Mouse (Mus musculus): ENCODE data around the gene Alk.

Alk gene

GRCm38 (mm10) chr17:72012775-72013174, 591.7 kb downstream of the Alk start:
- DNase-seq, result no peak

GRCm38 (mm10) chr17:72009836-72010235, 594.6 kb downstream of the Alk start:
- no peak for DNase-seq

GRCm38 (mm10) chr17:72008389-72008788, 596.0 kb downstream of the Alk start:
- DNase-seq, result no peak

- DNase-seq, result no peak
Observed at GRCm38 (mm10) chr17:72005365-72005764, 599.1 kb downstream of the Alk start.

GRCm38 (mm10) chr17:71999527-72000482, 604.6 kb downstream of the Alk start:
- DNase-seq, result no peak

GRCm38 (mm10) chr17:71997680-71998079, 606.7 kb downstream of the Alk start:
- DNase-seq, result no peak

- DNase-seq, result no peak
Observed at GRCm38 (mm10) chr17:71995539-71995938, 608.9 kb downstream of the Alk start.

GRCm38 (mm10) chr17:71994144-71994543, 610.3 kb downstream of the Alk start:
- no peak for DNase-seq

GRCm38 (mm10) chr17:71993011-71993410, 611.4 kb downstream of the Alk start:
- no peak for DNase-seq

GRCm38 (mm10) chr17:71991260-71991659, 613.2 kb downstream of the Alk start:
- DNase-seq, result no peak

GRCm38 (mm10) chr17:71990176-71990720, 614.2 kb downstream of the Alk start:
- no peak for DNase-seq

GRCm38 (mm10) chr17:71988736-71989569, 615.5 kb downstream of the Alk start:
- no peak for DNase-seq

- DNase-seq, result no peak
Observed at GRCm38 (mm10) chr17:71986998-71987397, 617.4 kb downstream of the Alk start.

GRCm38 (mm10) chr17:71986456-71986855, 618.0 kb downstream of the Alk start:
- DNase-seq, result no peak

- no peak for DNase-seq
Observed at GRCm38 (mm10) chr17:71981177-71981576, 623.2 kb downstream of the Alk start.

- DNase-seq, result no peak
Observed at GRCm38 (mm10) chr17:71980518-71981145, 623.8 kb downstream of the Alk start.

GRCm38 (mm10) chr17:71979137-71979536, 625.3 kb downstream of the Alk start:
- no peak for DNase-seq

GRCm38 (mm10) chr17:71976661-71977060, 627.8 kb downstream of the Alk start:
- no peak for DNase-seq

- DNase-seq, result no peak
Observed at GRCm38 (mm10) chr17:71973704-71974103, 630.7 kb downstream of the Alk start.

- DNase-seq, result no peak
Observed at GRCm38 (mm10) chr17:71967356-71967755, 637.1 kb downstream of the Alk start.

- DNase-seq, result peak; percentile 66
Observed at GRCm38 (mm10) chr17:71965733-71966606, 638.5 kb downstream of the Alk start.

- no peak for DNase-seq
Observed at GRCm38 (mm10) chr17:71964610-71965009, 639.8 kb downstream of the Alk start.

All from cerebellum, adult 8-10 months (tissue).